Mouse (Mus musculus): ENCODE data around the gene Cryge. TPM values are rescaled to one million over a fixed set of nuclear protein-coding genes. Genes with fewer than 3 reads are reported as not detected.

Cryge gene
- polyA plus RNA-seq, 1 experiment from 2014 or later, result not detected

GRCm38 (mm10) chr1:65004526-65004925 is 46.4 kb downstream of the Cryge start:
- no peak overlapping the region for H3K9ac ChIP-seq (replicated peaks; ENCODE audit: low read depth, low read length)
- H3K27ac ChIP-seq (ENCODE audit: low read length), result no peak overlapping the region
- H3K4me3 ChIP-seq (ENCODE audit: low read depth, low read length), result no peak overlapping the region
- no peak overlapping the region for H3K4me2 ChIP-seq (replicated peaks; ENCODE audit: low read depth, low read length)
- no peaks in the 10 kb centered on the region for H3K4me1 ChIP-seq (ENCODE audit: control insufficient read depth, insufficient read depth, low read length)
- H3K9me3 ChIP-seq (ENCODE audit: control insufficient read depth, low read depth, low read length), result no peaks in the 10 kb centered on the region
- 75% methylated on average over 4 of the region's 4 CpGs for WGBS
- H3K36me3 ChIP-seq (ENCODE audit: control insufficient read depth, insufficient read depth, low read length), result no peaks in the 10 kb centered on the region
- no peak for ATAC-seq (ENCODE audit: insufficient number of reproducible peaks, insufficient read depth, low FRiP score, low read depth)
- H3K27me3 ChIP-seq (ENCODE audit: control insufficient read depth, insufficient read depth, low read length), result no peaks in the 10 kb centered on the region

Other genes starting within 250 kb of the Cryge start
- gene Plekhm3, start 94.3 kb downstream of the Cryge start, polyA plus RNA-seq (2014; fragmentation: Nextera tagmentation; extraction: Ambion mirVana), result 8.4 and 10.4 TPM in 2 replicates
- 0.32 TPM in 1 of 2 replicates, not detected in the other for gene Akr1cl, start 18.4 kb downstream of the Cryge start, polyA plus RNA-seq (2014; fragmentation: Nextera tagmentation; extraction: Ambion mirVana)
- gene Crygd, start 12.3 kb upstream of the Cryge start, polyA plus RNA-seq (2014; fragmentation: Nextera tagmentation; extraction: Ambion mirVana), result not detected in 2 replicates
- gene Crygc, start 22.5 kb upstream of the Cryge start, polyA plus RNA-seq (2014; fragmentation: Nextera tagmentation; extraction: Ambion mirVana), result not detected in 2 replicates
- 0.71 TPM in 1 of 2 replicates, not detected in the other for gene Crygb, start 31.1 kb upstream of the Cryge start, polyA plus RNA-seq (2014; fragmentation: Nextera tagmentation; extraction: Ambion mirVana)
- not detected in 2 replicates for gene Cryga, start 52.2 kb upstream of the Cryge start, polyA plus RNA-seq (2014; fragmentation: Nextera tagmentation; extraction: Ambion mirVana)
- gene Gm28845, start 68.4 kb upstream of the Cryge start, polyA plus RNA-seq (2014; fragmentation: Nextera tagmentation; extraction: Ambion mirVana), result not detected in 2 replicates
- gene D630023F18Rik, start 72.1 kb upstream of the Cryge start, polyA plus RNA-seq (2014; fragmentation: Nextera tagmentation; extraction: Ambion mirVana), result 0.29 TPM in 1 of 2 replicates, not detected in the other
- 148 and 162 TPM in 2 replicates for gene Idh1, start 135.4 kb upstream of the Cryge start, polyA plus RNA-seq (2014; fragmentation: Nextera tagmentation; extraction: Ambion mirVana)
- 18.7 TPM in 2 replicates for gene Pikfyve, start 135.5 kb upstream of the Cryge start, polyA plus RNA-seq (2014; fragmentation: Nextera tagmentation; extraction: Ambion mirVana)
- gene Pth2r, start 230.9 kb upstream of the Cryge start, polyA plus RNA-seq (2014; fragmentation: Nextera tagmentation; extraction: Ambion mirVana), result not detected in 2 replicates

All from stomach, embryonic 14.5 days (tissue).